Mouse (Mus musculus) macrophage (primary cell): ENCODE results near the gene Gm36864. TPM values are rescaled to one million over a fixed set of nuclear protein-coding genes. Genes with fewer than 3 reads are reported as not detected.

Source experiments
- H3K27ac ChIP-seq: fragments of 350-480 bp; formaldehyde crosslinking; 2 replicates; pipeline ENCODE4 v1.9.0; 2021
- H3K36me3 ChIP-seq: fragments of 350-480 bp; formaldehyde crosslinking; 2 replicates; pipeline ENCODE4 v1.9.0; 2021; ENCODE audit errors: inconsistent target
- H3K4me3 ChIP-seq: fragments of 350-480 bp; formaldehyde crosslinking; 2 replicates; pipeline ENCODE4 v1.9.0; 2021; ENCODE audit errors: inconsistent target
- H3K79me2 ChIP-seq: fragments of 350-480 bp; formaldehyde crosslinking; 2 replicates; pipeline ENCODE4 v1.9.0; 2021; ENCODE audit errors: inconsistent target
- WGBS: methylation state at CpG from one replicate; pipeline ENCODE4 v1.1.7; 2026; ENCODE audit warnings: inconsistent platforms; ENCODE audit not compliant: missing documents; 5-methylcytosine and 5-hydroxymethylcytosine counted together
- polyA plus RNA-seq: library from polyadenylated mRNA; stranded (reverse); fragments of 250-400 nt; gene quantifications from 3 replicates; pipeline ENCODE4 v1.2.4, GENCODE M21; 2018; ENCODE audit warnings: inconsistent platforms

The Gm36864 gene
- polyA plus RNA-seq, 1 experiment from 2014 or later, result not detected

DNA sequence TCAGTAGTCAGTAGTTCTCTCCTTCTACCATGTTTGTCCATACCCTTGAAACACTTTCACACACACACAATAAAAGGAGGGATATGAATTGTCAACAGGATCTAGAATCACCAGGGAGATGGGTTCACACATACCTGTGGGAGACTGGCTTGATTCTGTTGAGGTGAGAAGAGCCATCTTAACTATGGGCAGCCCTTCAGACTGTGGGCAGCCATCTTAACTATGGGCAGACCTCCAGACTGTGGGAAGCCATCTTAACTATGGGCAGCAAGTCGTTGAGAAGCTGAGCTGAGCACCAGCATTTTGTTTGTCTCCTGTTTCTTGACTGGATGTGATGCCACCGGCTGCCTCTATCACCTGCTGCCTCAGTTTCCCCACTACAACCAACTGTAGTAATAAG, 35.3 kb downstream of the Gm36864 start:
- H3K36me3 ChIP-seq, result no peaks in the 10 kb centered on the region
- WGBS, result 82% methylated on average over 2 of the region's 2 CpGs
- no peak overlapping the region for H3K4me3 ChIP-seq
- H3K27ac ChIP-seq, result no peak overlapping the region
- H3K79me2 ChIP-seq, result no peaks in the 10 kb centered on the region

DNA sequence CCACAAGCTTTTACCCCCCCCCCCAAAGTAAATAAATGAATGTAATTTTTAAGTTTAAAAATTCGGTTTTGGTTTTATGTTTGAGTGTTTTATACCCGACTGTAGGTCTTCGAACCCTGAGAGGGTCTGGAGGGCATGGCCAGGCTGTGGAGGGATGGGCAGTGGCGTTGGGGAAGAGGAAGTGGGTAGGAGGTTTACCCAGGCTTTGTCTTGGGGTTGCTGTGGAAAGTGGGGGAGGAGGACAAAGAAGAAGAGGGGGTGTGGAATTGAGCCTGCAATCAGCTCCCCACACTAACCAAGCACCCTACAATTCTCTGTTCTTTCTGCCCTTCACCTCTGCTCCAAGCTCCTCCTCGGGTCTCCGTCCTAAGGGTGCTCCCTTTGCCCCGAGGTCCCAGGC, 36.6 kb downstream of the Gm36864 start:
- Histone ChIP-seq H3K4me3 (no peak overlapping the region), H3K27ac (no peak overlapping the region), H3K79me2 (no peaks in the 10 kb centered on the region), H3K36me3 (no peaks in the 10 kb centered on the region)
- WGBS, result 60% methylated on average over 7 of the region's 7 CpGs

DNA sequence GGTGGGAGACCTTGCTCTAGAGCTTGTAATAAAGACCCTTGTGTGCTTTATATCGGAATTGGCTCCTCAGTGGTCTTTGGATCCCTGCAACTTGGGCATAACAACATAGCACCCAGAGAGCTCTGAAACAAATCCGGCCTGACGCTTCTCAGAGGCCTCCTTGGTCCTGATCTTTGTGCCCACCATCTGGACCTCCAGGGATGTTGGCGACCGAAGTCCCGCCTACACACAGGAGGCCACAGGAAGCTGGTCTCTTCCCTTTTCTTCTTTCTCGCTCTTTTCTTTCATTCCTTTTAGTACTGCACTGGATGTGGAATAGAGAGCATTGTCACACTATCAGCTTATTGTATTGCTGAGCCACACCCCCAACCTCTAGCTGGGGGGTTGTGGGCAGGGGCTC, 37.5 kb downstream of the Gm36864 start:
- H3K36me3 ChIP-seq, result no peaks in the 10 kb centered on the region
- no peaks in the 10 kb centered on the region for H3K79me2 ChIP-seq
- 74% methylated on average over 7 of the region's 7 CpGs for WGBS
- no peak overlapping the region for H3K27ac ChIP-seq
- H3K4me3 ChIP-seq, result no peak overlapping the region

DNA sequence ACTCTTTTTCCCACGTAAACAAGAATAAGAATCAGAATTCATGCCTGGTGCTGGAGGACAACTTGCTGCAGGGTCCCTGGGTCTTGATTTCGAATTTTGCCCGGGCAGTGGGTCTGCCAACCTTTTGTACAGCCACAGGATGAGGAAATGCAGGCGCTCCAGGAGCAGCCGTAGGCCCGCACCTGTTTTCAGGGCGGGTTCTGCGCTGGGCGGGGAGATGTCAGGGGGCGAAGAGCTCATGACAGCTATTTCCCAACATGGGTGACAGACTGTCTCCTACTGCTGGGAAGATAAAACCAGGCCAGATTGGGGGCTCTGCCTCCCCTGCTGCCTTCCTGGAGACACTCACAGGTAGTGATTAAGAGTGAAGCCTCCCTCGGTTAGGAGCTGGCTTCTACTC, 38.1 kb downstream of the Gm36864 start:
- Histone ChIP-seq H3K36me3 (no peaks in the 10 kb centered on the region), H3K27ac (no peak overlapping the region), H3K4me3 (no peak overlapping the region), H3K79me2 (no peaks in the 10 kb centered on the region)
- WGBS, result 69% methylated on average over 11 of the region's 11 CpGs

DNA sequence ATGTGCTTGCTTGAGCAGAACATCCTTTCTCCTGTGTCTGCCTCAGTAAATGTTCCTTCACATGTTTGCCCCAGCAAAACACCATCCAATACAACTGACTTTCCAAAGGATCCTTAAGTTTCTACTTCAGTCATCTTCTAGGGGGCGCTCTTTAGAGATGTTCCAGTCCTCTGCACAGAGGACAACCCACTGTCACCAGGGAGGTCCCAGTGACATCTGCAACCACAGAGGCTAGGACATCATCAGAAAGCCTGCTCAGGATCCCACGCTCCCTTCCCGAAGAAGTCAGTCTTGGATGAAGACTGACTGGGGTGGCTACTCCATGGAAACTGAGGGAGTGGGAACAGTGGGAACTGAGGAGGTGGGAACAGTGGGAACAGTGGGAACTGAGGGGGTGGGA, 39.6 kb downstream of the Gm36864 start:
- Histone ChIP-seq H3K36me3 (no peaks in the 10 kb centered on the region), H3K27ac (no peak overlapping the region), H3K4me3 (no peak overlapping the region), H3K79me2 (no peaks in the 10 kb centered on the region)
- 85% methylated on average over 3 of the region's 3 CpGs for WGBS

DNA sequence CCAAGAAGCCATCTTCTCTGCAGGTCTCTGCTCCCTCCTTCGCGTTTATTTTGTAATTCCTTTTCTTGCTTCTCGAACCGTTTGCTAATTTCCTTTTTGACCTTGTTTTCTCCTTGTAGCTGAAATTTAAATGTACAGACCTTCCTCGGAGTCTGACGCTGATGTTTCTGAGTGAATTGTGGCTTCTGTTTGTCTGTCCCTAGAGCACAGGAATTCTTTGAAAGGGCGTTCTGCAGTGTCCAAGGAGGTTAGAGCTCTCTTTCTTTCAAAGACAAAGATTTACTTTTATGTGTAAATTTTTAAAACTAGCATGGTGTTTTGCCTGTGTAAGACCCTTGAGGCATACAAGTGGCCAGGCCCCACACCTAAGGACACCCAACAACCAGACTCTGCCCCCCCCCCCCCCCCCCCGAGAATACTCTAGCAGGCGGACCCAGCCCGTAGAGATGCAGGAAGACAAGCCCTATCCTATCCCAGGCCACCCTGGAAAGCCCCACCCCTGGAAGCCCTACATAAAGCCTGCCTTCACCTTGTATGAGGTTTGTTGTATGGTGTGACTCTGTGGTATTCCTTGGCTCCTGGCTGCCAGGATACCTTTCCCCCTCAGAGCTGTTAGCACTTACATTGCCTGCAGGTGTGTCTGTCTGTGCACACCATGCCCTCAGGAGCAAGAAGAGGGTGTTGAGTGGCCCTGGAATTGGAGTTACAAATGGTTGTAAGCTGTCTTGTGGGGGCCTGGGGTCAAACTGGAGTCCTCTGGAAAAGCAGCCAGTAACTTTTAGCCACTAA, 40.7 kb downstream of the Gm36864 start:
- no peak overlapping the region for H3K4me3 ChIP-seq
- H3K27ac ChIP-seq, result no peak overlapping the region
- WGBS, result 85% methylated on average over 7 of the region's 10 CpGs
- H3K36me3 ChIP-seq, result no peaks in the 10 kb centered on the region
- no peaks in the 10 kb centered on the region for H3K79me2 ChIP-seq

DNA sequence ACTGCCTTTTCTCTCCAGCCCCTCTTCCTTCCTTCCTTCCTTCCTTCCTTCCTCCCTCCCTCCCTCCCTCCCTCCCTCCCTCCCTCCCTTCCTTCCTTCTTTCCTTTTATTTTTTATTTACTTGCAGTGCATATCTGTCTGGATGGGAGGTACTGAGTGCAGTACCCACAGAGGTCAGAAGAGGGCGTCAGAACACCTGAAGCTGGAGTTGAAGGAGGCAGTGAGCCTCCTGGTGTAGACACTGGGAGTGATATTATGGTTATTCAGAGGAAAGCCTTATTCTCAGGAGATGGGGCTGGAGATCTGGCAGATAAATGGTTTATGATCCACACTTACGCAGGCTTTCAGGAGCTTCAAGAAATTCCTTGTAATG, 41.3 kb downstream of the Gm36864 start:
- Histone ChIP-seq H3K27ac (no peak overlapping the region), H3K79me2 (no peaks in the 10 kb centered on the region), H3K4me3 (no peak overlapping the region), H3K36me3 (no peaks in the 10 kb centered on the region)
- 55% methylated on average over 2 of the region's 2 CpGs for WGBS

DNA sequence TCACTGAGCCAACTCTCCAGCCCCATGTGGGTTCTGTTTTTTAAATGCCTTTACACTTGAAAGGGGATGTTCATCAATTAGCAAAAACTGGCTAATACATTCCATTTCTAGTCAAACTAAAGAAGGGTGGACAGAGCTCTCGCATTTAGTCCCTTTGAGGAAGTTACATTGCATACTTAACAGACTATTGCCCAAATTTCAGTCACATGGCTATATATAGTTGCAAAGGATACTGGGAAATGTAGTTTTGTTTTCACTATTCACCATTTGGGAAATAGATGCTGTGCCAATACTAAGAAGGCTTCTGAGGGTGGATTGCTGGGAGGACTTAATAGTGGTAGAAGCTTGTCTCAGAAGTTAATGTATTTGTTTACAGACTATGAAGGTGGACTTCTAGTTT, 45.0 kb downstream of the Gm36864 start:
- WGBS, result 0% methylated on average over 1 of the region's 1 CpGs
- Histone ChIP-seq H3K27ac (no peak overlapping the region), H3K79me2 (no peaks in the 10 kb centered on the region), H3K4me3 (no peak overlapping the region), H3K36me3 (no peaks in the 10 kb centered on the region)

DNA sequence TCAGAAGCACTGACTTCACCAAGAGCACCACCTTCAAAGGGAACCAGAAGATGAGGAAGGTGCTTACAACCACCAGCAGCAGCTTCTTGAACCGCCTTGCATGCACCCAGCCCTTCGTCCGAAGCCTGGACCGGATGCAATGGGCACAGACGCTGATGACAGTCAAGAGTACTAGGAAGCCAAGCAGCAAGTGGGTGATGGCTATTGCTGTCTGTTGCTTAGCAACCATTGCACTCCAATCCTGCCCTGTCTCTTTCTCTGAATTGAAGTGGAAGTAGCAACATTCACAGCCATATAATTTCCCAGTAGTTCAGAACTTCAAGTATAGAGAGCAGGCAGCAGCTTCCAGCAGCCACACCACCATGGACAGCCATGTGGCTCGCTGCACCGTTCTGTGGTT, 45.6 kb downstream of the Gm36864 start:
- Histone ChIP-seq H3K36me3 (no peaks in the 10 kb centered on the region), H3K27ac (no peak overlapping the region), H3K79me2 (no peaks in the 10 kb centered on the region), H3K4me3 (no peak overlapping the region)
- WGBS, result 88% methylated on average over 7 of the region's 7 CpGs

DNA sequence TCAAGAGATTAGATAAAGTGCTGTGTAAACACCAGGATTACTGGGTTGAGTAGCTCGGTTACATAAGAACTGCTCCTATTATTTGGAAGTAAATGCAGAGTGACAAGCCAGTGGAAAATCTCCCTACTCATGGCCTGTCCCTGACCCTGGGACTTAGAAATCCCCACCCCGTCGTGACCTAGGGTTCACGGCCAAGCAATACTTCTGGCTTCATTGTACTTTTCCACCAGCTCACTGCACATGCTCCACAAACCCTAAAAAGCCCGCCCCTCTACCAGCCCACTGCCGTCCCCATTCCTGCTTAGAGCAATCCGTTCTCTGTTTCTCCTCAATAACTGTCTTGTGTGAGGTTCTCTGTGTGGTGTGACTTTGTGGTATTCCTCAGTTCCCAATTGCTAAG, 51.8 kb downstream of the Gm36864 start:
- no peaks in the 10 kb centered on the region for H3K36me3 ChIP-seq
- H3K4me3 ChIP-seq, result no peak overlapping the region
- H3K27ac ChIP-seq, result no peak overlapping the region
- H3K79me2 ChIP-seq, result no peaks in the 10 kb centered on the region
- 70% methylated on average over 6 of the region's 7 CpGs for WGBS

DNA sequence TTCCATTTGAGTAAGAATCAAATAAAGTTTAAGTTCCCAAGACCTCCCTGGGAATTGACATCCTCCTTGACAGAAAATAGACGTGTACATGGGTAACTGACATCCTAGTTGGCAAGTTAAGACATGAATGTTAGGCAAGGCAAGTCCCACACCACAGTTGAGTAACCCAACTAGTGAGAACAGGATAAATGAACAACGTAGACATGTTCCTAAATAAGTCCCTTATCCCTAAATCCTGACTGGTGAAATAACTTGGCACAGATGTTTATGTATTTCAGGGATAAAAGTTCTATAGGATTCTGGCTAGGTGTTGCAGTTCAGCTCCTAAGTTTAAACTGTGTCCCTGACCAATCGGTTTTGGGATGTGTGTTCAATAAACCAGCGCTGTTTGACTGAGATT, 55.0 kb downstream of the Gm36864 start:
- Histone ChIP-seq H3K4me3 (no peak overlapping the region), H3K79me2 (no peaks in the 10 kb centered on the region)
- 85% methylated on average over 4 of the region's 4 CpGs for WGBS

DNA sequence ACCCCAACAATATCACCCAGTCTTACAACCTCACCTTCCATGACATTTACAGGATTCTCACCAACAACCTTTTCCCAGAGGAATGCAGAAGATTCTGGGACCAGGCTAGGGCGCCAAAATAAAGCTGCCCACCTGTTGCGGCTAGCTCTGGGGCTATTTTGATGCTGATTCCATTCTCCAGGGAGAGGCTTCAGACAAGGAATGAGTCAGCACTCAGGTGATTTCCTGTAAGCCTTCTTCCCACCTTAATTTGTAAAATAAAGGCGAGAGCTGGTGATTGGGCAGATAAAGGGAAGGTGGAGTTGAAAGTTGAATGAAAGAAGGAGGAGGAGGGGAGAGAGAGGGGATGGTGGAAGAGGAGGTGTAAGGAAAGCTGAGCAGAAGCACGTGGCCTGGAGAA, 55.4 kb downstream of the Gm36864 start:
- no peaks in the 10 kb centered on the region for H3K79me2 ChIP-seq
- H3K27ac ChIP-seq, result no peak overlapping the region
- 58% methylated on average over 4 of the region's 4 CpGs for WGBS

More for the DNA sequence above, 55.0 kb downstream of the Gm36864 start:
- Histone ChIP-seq H3K27ac (no peak overlapping the region), H3K36me3 (no peaks in the 10 kb centered on the region)

More for the DNA sequence above, 55.4 kb downstream of the Gm36864 start:
- no peaks in the 10 kb centered on the region for H3K36me3 ChIP-seq
- no peak overlapping the region for H3K4me3 ChIP-seq

Other genes starting within 250 kb of the Gm36864 start
- 8.0 to 74.1 TPM (median 17.4 TPM) in 3 replicates for gene Klk1b11, start 240.3 kb upstream of the Gm36864 start, polyA plus RNA-seq
- not detected in 3 replicates for gene Klk1b26, start 224.0 kb upstream of the Gm36864 start, polyA plus RNA-seq
- gene Klk1b27, start 183.9 kb upstream of the Gm36864 start, polyA plus RNA-seq, result 0.66 to 0.87 TPM in 2 of 3 replicates, not detected in the other
- not detected in 3 replicates for gene Klk1b21, start 133.8 kb upstream of the Gm36864 start, polyA plus RNA-seq
- gene Klk1b22, start 123.5 kb upstream of the Gm36864 start, polyA plus RNA-seq, result not detected in 3 replicates
- gene Klk1b16, start 99.4 kb upstream of the Gm36864 start, polyA plus RNA-seq, result not detected in 3 replicates
- gene Klk1b24, start 47.9 kb upstream of the Gm36864 start, polyA plus RNA-seq, result not detected in 3 replicates
- not detected in 3 replicates for gene Klk1b3, start 38.0 kb upstream of the Gm36864 start, polyA plus RNA-seq
- not detected in 3 replicates for gene Klk1b4, start 28.7 kb upstream of the Gm36864 start, polyA plus RNA-seq
- gene Klk1b5, start 20.2 kb upstream of the Gm36864 start, polyA plus RNA-seq, result not detected in 3 replicates
- 0.30 TPM in 1 of 3 replicates, not detected in the others for gene Klk1, start 10.8 kb upstream of the Gm36864 start, polyA plus RNA-seq
- 0.33 to 0.97 TPM (median 0.36 TPM) in 3 replicates for gene 1700028J19Rik, start 10.5 kb downstream of the Gm36864 start, polyA plus RNA-seq
- 11.6 to 24.3 TPM (median 20.5 TPM) in 3 replicates for gene 2410002F23Rik, start 10.5 kb downstream of the Gm36864 start, polyA plus RNA-seq
- not detected in 3 replicates for gene Acp4, start 21.2 kb downstream of the Gm36864 start, polyA plus RNA-seq
- not detected in 3 replicates for gene Gm15517, start 25.3 kb downstream of the Gm36864 start, polyA plus RNA-seq
- 0.06 to 0.12 TPM (median 0.09 TPM) in 3 replicates for gene Clec11a, start 70.7 kb downstream of the Gm36864 start, polyA plus RNA-seq
- 0.02 TPM in 1 of 3 replicates, not detected in the others for gene Shank1, start 74.1 kb downstream of the Gm36864 start, polyA plus RNA-seq
- gene Syt3, start 147.9 kb downstream of the Gm36864 start, polyA plus RNA-seq, result 0.11 TPM in 1 of 3 replicates, not detected in the others
- gene 1700008O03Rik, start 149.6 kb downstream of the Gm36864 start, polyA plus RNA-seq, result 0.16 TPM in 1 of 3 replicates, not detected in the others
- not detected in 3 replicates for gene Lrrc4b, start 192.8 kb downstream of the Gm36864 start, polyA plus RNA-seq
- not detected in 3 replicates for gene Aspdh, start 229.2 kb downstream of the Gm36864 start, polyA plus RNA-seq
- 12.5 to 32.1 TPM (median 31.4 TPM) in 3 replicates for gene Josd2, start 231.8 kb downstream of the Gm36864 start, polyA plus RNA-seq